Mouse (Mus musculus) intestine, postnatal 0 days (tissue): Measurements from ENCODE around the gene Pigq. TPM values are rescaled to one million over a fixed set of nuclear protein-coding genes. Genes with fewer than 3 reads are reported as not detected.

Source experiments
- ATAC-seq: fragments of 200-750 bp; cut with Nextera tagmentation; 2 replicates; pipeline ENCODE4 v1.8.0; 2017; ENCODE audit warnings: mild to moderate bottlenecking, moderate TSS enrichment, moderate library complexity
- H3K27ac ChIP-seq: fragments of 300-500 bp; sonication (generic); 2 replicates; pipeline ENCODE4 v1.5.1; 2014; ENCODE audit warnings: mild to moderate bottlenecking, low read depth, low read length, moderate library complexity
- H3K27me3 ChIP-seq: fragments of 300-500 bp; sonication (generic); replicated peaks from 2 replicates; pipeline ENCODE4 v1.6.1; 2014; ENCODE audit warnings: low read length, mixed read lengths; ENCODE audit not compliant: control insufficient read depth, insufficient read depth
- H3K36me3 ChIP-seq: fragments of 300-500 bp; sonication (generic); 2 replicates; pipeline ENCODE4 v1.6.1; 2014; ENCODE audit warnings: mild to moderate bottlenecking, moderate library complexity; ENCODE audit not compliant: control insufficient read depth, insufficient read depth
- H3K4me1 ChIP-seq: fragments of 300-500 bp; sonication (generic); replicated peaks from 2 replicates; pipeline ENCODE4 v1.6.1; 2014; ENCODE audit warnings: antibody characterized with exemption, low read length, mixed read lengths; ENCODE audit not compliant: control insufficient read depth, insufficient read depth
- H3K4me2 ChIP-seq: fragments of 300-500 bp; sonication (generic); replicated peaks from 2 replicates; pipeline ENCODE4 v1.6.1; 2014; ENCODE audit warnings: low read depth, mild to moderate bottlenecking, moderate library complexity
- H3K4me3 ChIP-seq: fragments of 300-500 bp; sonication (generic); 2 replicates; pipeline ENCODE4 v1.5.1; 2014; ENCODE audit warnings: low read depth, low read length
- H3K9ac ChIP-seq: fragments of 300-500 bp; sonication (generic); 2 replicates; pipeline ENCODE4 v1.6.1; 2014; ENCODE audit warnings: mild to moderate bottlenecking, low read depth, low read length
- H3K9me3 ChIP-seq: fragments of 300-500 bp; sonication (generic); 2 replicates; pipeline ENCODE4 v1.6.1; 2016; ENCODE audit warnings: mixed run types; ENCODE audit not compliant: control insufficient read depth
- CTCF ChIP-seq: sonication (generic); IDR thresholded peaks from 2 replicates; pipeline ENCODE4 v1.5.1; 2016; ENCODE audit warnings: low read depth, mild to moderate bottlenecking, control low read depth, antibody characterized with exemption, moderate library complexity
- WGBS: fragments of 180-500 bp; shearing (Covaris S2); extraction: QIAGEN DNeasy Blood & Tissue Kit; methylation state at CpG from one replicate; pipeline ENCODE4 v1.1.7; 2014; 5-methylcytosine and 5-hydroxymethylcytosine counted together
- polyA plus RNA-seq: library from polyadenylated mRNA; unstranded; fragments of >200 nt; fragmentation: Nextera tagmentation; extraction: Ambion mirVana; gene quantifications from 2 replicates; pipeline ENCODE4 v1.2.1, GENCODE M21; 2015

Gene Pigq
- polyA plus RNA-seq, 1 experiment from 2014 or later, result 34.9 TPM

- H3K27ac ChIP-seq, result no peak overlapping the region
- H3K4me3 ChIP-seq, result no peak overlapping the region
- H3K4me2 ChIP-seq, result no peak overlapping the region
- H3K9me3 ChIP-seq, result no peaks in the 10 kb centered on the region
- no peaks in the 10 kb centered on the region for H3K27me3 ChIP-seq
- 28% methylated on average over 5 of the region's 5 CpGs for WGBS
- ATAC-seq, result no peak
- TF ChIP-seq CTCF, result no peak
- no peak overlapping the region for H3K9ac ChIP-seq
- H3K36me3 ChIP-seq, result peaks cover 39% of the 10 kb centered on the region
- peaks cover 3% of the 10 kb centered on the region; the same call in 1 of the 2 replicates for H3K4me1 ChIP-seq
These were observed 63.7 kb downstream of the Pigq start for GRCm38 (mm10) chr17:25880913-25881641.

DNA sequence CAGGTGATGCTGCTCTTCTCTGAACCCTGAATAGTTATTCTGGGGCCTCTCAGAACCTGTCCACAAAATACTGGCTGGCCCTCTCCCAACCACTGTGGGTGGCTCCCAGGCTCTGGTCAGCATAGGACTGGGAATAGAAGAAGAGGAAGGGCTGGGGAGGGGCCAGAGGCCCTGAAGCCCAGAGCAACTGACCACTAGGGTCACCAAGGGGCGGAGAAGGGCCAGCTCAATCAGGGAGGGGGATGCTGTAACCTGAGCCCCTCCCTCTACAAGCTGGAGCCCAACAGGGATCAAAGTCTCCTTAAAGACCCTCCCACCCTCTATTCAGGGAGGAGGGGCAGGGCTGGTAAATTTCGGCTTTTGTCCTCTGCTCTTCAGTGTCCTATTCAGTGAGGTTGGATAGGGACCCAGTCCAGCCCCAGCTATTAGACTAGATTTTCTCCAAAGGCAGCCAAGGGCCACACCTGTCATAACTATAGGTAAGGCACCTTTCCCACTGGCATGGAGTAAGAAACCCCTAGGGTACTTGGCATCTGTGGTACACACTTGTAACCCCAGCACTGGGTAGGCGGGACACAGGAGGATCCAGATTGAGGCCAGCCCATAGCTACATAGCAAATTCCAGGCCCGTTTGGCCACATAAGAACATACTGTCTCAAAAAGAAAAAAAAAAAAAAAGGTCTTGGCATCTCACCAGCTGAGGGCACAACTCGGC, 64.4 kb downstream of the Pigq start, which contains the start of gene Wfikkn1:
Gene Wfikkn1 (minus strand): TSS at position 663 of the 715 bp plus-strand sequence.
- H3K27ac ChIP-seq, result no peak within 1 kb of the TSS
- H3K4me3 ChIP-seq, result no peak within 1 kb of the TSS
- TF ChIP-seq CTCF, result no peak
- WGBS, result 50% methylated on average over 5 of the region's 5 CpGs
- no peak within 1 kb of the TSS for H3K9ac ChIP-seq
- H3K9me3 ChIP-seq, result no peaks in the 10 kb centered on the region
- peaks cover 6% of the 10 kb centered on the region; the same call in 1 of the 2 replicates for H3K4me1 ChIP-seq
- no peak within 1 kb of the TSS for H3K4me2 ChIP-seq
- peaks cover 39% of the 10 kb centered on the region for H3K36me3 ChIP-seq
- ATAC-seq, result no peak
- no peaks in the 10 kb centered on the region for H3K27me3 ChIP-seq

GRCm38 (mm10) chr17:25879750-25880149, 65.0 kb downstream of the Pigq start:
- Histone ChIP-seq H3K27ac (no peak overlapping the region), H3K4me3 (no peak overlapping the region), H3K9ac (no peak overlapping the region), H3K36me3 (peaks cover 36% of the 10 kb centered on the region), H3K4me2 (no peak overlapping the region), H3K4me1 (peaks cover 6% of the 10 kb centered on the region; the same call in 1 of the 2 replicates), H3K27me3 (no peaks in the 10 kb centered on the region), H3K9me3 (no peaks in the 10 kb centered on the region)
- TF ChIP-seq CTCF, result no peak
- WGBS, result 66% methylated on average over 8 of the region's 8 CpGs
- no peak for ATAC-seq

GRCm38 (mm10) chr17:25879261-25879660, 65.5 kb downstream of the Pigq start:
- 58% methylated on average over 4 of the region's 4 CpGs for WGBS
- Histone ChIP-seq H3K36me3 (peaks cover 32% of the 10 kb centered on the region), H3K4me2 (no peak overlapping the region), H3K27me3 (no peaks in the 10 kb centered on the region), H3K9ac (no peak overlapping the region), H3K27ac (no peak overlapping the region), H3K4me3 (no peak overlapping the region), H3K9me3 (no peaks in the 10 kb centered on the region), H3K4me1 (peaks cover 6% of the 10 kb centered on the region; the same call in 1 of the 2 replicates)
- peak; percentile 74 for TF ChIP-seq CTCF
- 0 out of 2 replicates have a peak, but pooled peaks have one; percentile 1 for ATAC-seq

- Histone ChIP-seq H3K9ac (no peak overlapping the region), H3K27me3 (no peaks in the 10 kb centered on the region), H3K4me1 (peaks cover 6% of the 10 kb centered on the region; the same call in 1 of the 2 replicates), H3K9me3 (no peaks in the 10 kb centered on the region), H3K27ac (no peak overlapping the region), H3K36me3 (peaks cover 28% of the 10 kb centered on the region), H3K4me2 (no peak overlapping the region), H3K4me3 (no peak overlapping the region)
- no peak for TF ChIP-seq CTCF
- no peak for ATAC-seq
- 93% methylated on average over 19 of the region's 19 CpGs for WGBS
These were observed 66.0 kb downstream of the Pigq start for GRCm38 (mm10) chr17:25878611-25879180.
